Mouse (Mus musculus) CH12.LX (cell line): ENCODE measurements at regions not wholly inside any gene's neighbourhood (a gene's known extent, or its start where the extent isn't known, plus 50 kb on each side); places are given as distances from the start of the nearest gene placed in this dataset.

Experiments used
- DNase-seq: peaks from one replicate; pipeline ENCODE4 v3.0.0-alpha.2; 2013; ENCODE audit errors: extremely low read depth
- H3K27ac ChIP-seq: 2 replicates; pipeline ENCODE4 v1.5.1; 2012; ENCODE audit warnings: low read depth, mild to moderate bottlenecking, control low read depth, moderate library complexity; ENCODE audit not compliant: insufficient read depth
- H3K27me3 ChIP-seq: replicated peaks from 2 replicates; pipeline ENCODE3; 2012; ENCODE audit warnings: inconsistent platforms
- H3K36me3 ChIP-seq, 2 experiments: replicated peaks in 1 of 2; 2 replicates each; pipeline versions ENCODE3 to v1.6.1; 2012; ENCODE audit warnings: inconsistent platforms in 1 of 2, low read length in 1 of 2, mild to moderate bottlenecking in 1 of 2, mixed read lengths in 1 of 2, moderate library complexity in 1 of 2; ENCODE audit not compliant: control insufficient read depth in 1 of 2, insufficient read depth in 1 of 2
- H3K4me1 ChIP-seq, 2 experiments: 2 replicates each; pipeline ENCODE4 v1.6.1; 2012; ENCODE audit warnings: inconsistent platforms in 1 of 2, moderate library complexity in 1 of 2; ENCODE audit not compliant: insufficient read depth in 2 of 2, control insufficient read depth in 1 of 2
- H3K4me2 ChIP-seq: 2 replicates; pipeline ENCODE4 v1.6.1; 2012; ENCODE audit warnings: low read depth, mild to moderate bottlenecking, control low read depth; ENCODE audit not compliant: poor library complexity, insufficient read depth, severe bottlenecking
- H3K4me3 ChIP-seq, 3 experiments: fragments of 150-350 bp in 1 of 3; sonication (generic) in 1 of 3; replicated peaks in 1 of 3; 2 replicates each; pipeline versions ENCODE3 to v1.5.1; 2011 to 2012; ENCODE audit warnings: low read depth in 2 of 3, low read length in 2 of 3, mild to moderate bottlenecking in 2 of 3, moderate library complexity in 2 of 3, control low read depth in 1 of 3, improper control_type of control experiment in 1 of 3, inconsistent platforms in 1 of 3, mixed read lengths in 1 of 3; ENCODE audit not compliant: poor library complexity in 1 of 3
- H3K79me2 ChIP-seq: replicated peaks from 2 replicates; pipeline ENCODE4 v1.6.1; 2012; ENCODE audit warnings: mild to moderate bottlenecking, moderate library complexity; ENCODE audit not compliant: control insufficient read depth, poor library complexity, insufficient read depth, severe bottlenecking; ENCODE audit errors: extremely low read depth
- H3K9ac ChIP-seq: 2 replicates; pipeline ENCODE4 v1.6.1; 2012; ENCODE audit warnings: low read depth, mild to moderate bottlenecking, control low read depth, moderate library complexity; ENCODE audit not compliant: insufficient read depth
- H3K9me3 ChIP-seq: replicated peaks from 2 replicates; pipeline ENCODE3; 2012; ENCODE audit warnings: low read length, inconsistent platforms, mixed read lengths
- CHD1 ChIP-seq: IDR thresholded peaks from 2 replicates; pipeline ENCODE4 v1.6.1; 2012; ENCODE audit warnings: low read depth, low read length, improper control_type of control experiment, inconsistent platforms
- CHD2 ChIP-seq: IDR thresholded peaks from 2 replicates; pipeline ENCODE4 v1.6.1; 2011; ENCODE audit warnings: low read length, improper control_type of control experiment
- CTCF ChIP-seq, 2 experiments: IDR thresholded peaks in 1 of 2; conservative IDR thresholded peaks in 1 of 2; 2 replicates each; pipeline ENCODE4 v1.5.1; 2011 to 2012; ENCODE audit warnings: low read depth in 2 of 2, low read length in 2 of 2, improper control_type of control experiment in 1 of 2, inconsistent platforms in 1 of 2, mild to moderate bottlenecking in 1 of 2, moderate library complexity in 1 of 2
- E2F4 ChIP-seq: IDR thresholded peaks from 2 replicates; pipeline ENCODE4 v1.6.1; 2011; ENCODE audit warnings: low read depth, low read length, improper control_type of control experiment; ENCODE audit not compliant: insufficient replicate concordance
- ELF1 ChIP-seq: IDR thresholded peaks from 2 replicates; pipeline ENCODE4 v1.6.1; 2014; ENCODE audit warnings: low read depth, mild to moderate bottlenecking, inconsistent platforms, low read length, improper control_type of control experiment
- EP300 ChIP-seq: IDR thresholded peaks from 2 replicates; pipeline ENCODE4 v1.6.1; 2011; ENCODE audit warnings: low read length, improper control_type of control experiment
- ETS1 ChIP-seq: conservative IDR thresholded peaks from 2 replicates; pipeline ENCODE4 v1.6.1; 2012; ENCODE audit warnings: low read depth, mild to moderate bottlenecking, inconsistent platforms, low read length, improper control_type of control experiment, moderate library complexity
- JUN ChIP-seq: IDR thresholded peaks from 2 replicates; pipeline ENCODE4 v1.6.1; 2011; ENCODE audit warnings: low read depth, mild to moderate bottlenecking, low read length, improper control_type of control experiment, moderate library complexity; ENCODE audit not compliant: insufficient read depth
- MEF2A ChIP-seq: IDR thresholded peaks from 2 replicates; pipeline ENCODE4 v1.6.1; 2014; ENCODE audit warnings: low read depth, mild to moderate bottlenecking, inconsistent platforms, low read length, improper control_type of control experiment, borderline replicate concordance
- MXI1 ChIP-seq: IDR thresholded peaks from 2 replicates; pipeline ENCODE4 v1.6.1; 2011; ENCODE audit warnings: mild to moderate bottlenecking, low read depth, low read length, improper control_type of control experiment
- PAX5 ChIP-seq: IDR thresholded peaks from 2 replicates; pipeline ENCODE4 v1.6.1; 2012; ENCODE audit warnings: low read length, inconsistent platforms, mixed read lengths
- RAD21 ChIP-seq: IDR thresholded peaks from 2 replicates; pipeline ENCODE4 v1.6.1; 2011; ENCODE audit warnings: low read depth, mild to moderate bottlenecking, low read length, improper control_type of control experiment, moderate library complexity
- RCOR1 ChIP-seq: conservative IDR thresholded peaks from 2 replicates; pipeline ENCODE4 v1.6.1; 2012; ENCODE audit warnings: low read depth, mild to moderate bottlenecking, inconsistent platforms, low read length, improper control_type of control experiment
- SIN3A ChIP-seq: IDR thresholded peaks from 2 replicates; pipeline ENCODE4 v1.6.1; 2012; ENCODE audit warnings: low read length, improper control_type of control experiment, inconsistent platforms
- SMC3 ChIP-seq: IDR thresholded peaks from 2 replicates; pipeline ENCODE4 v1.6.1; 2011; ENCODE audit warnings: low read depth, low read length, improper control_type of control experiment
- TBP ChIP-seq: conservative IDR thresholded peaks from 2 replicates; pipeline ENCODE4 v1.6.1; 2011; ENCODE audit warnings: low read depth, low read length, improper control_type of control experiment
- UBTF ChIP-seq: IDR thresholded peaks from 2 replicates; pipeline ENCODE4 v1.6.1; 2012; ENCODE audit warnings: low read depth, mild to moderate bottlenecking, inconsistent platforms, low read length, improper control_type of control experiment, moderate library complexity
- USF1 ChIP-seq: IDR thresholded peaks from 2 replicates; pipeline ENCODE4 v1.6.1; 2014; ENCODE audit warnings: low read depth, mild to moderate bottlenecking, inconsistent platforms, low read length, improper control_type of control experiment
- USF2 ChIP-seq: conservative IDR thresholded peaks from 2 replicates; pipeline ENCODE4 v1.6.1; 2011; ENCODE audit warnings: low read depth, low read length, improper control_type of control experiment
- ZC3H11A ChIP-seq: IDR thresholded peaks from 2 replicates; pipeline ENCODE4 v1.6.1; 2012; ENCODE audit warnings: low read depth, mild to moderate bottlenecking, inconsistent platforms, low read length, improper control_type of control experiment
- ZKSCAN1 ChIP-seq: IDR thresholded peaks from 2 replicates; pipeline ENCODE4 v1.6.1; 2012; ENCODE audit warnings: low read depth, inconsistent platforms, low read length, improper control_type of control experiment, borderline replicate concordance
- ZMIZ1 ChIP-seq: IDR thresholded peaks from 2 replicates; pipeline ENCODE4 v1.6.1; 2012; ENCODE audit warnings: low read depth, mild to moderate bottlenecking, inconsistent platforms, low read length, improper control_type of control experiment
- ZNF384 ChIP-seq: IDR thresholded peaks from 2 replicates; pipeline ENCODE4 v1.6.1; 2012; ENCODE audit warnings: low read depth, low read length, improper control_type of control experiment, inconsistent platforms
- dilution Hi-C: fragments of 300-500 bp; cut with MboI; formaldehyde crosslinking; loops from 2 replicates; pipeline ENCODE4 v1.14.3; 2020; ENCODE audit warnings: low sequenced_read_pairs; ENCODE audit not compliant: extremely low pct_unique_long_range_greater_than_20kb, extremely low pct_ligation_motif_present
- in situ Hi-C: fragments of 300-500 bp; cut with MboI; formaldehyde crosslinking; loops from 3 replicates; pipeline ENCODE4 v1.14.3; 2019; ENCODE audit warnings: low sequenced_read_pairs, low pct_ligation_motif_present, low pct_unique_long_range_greater_than_20kb, mixed read lengths

DNA sequence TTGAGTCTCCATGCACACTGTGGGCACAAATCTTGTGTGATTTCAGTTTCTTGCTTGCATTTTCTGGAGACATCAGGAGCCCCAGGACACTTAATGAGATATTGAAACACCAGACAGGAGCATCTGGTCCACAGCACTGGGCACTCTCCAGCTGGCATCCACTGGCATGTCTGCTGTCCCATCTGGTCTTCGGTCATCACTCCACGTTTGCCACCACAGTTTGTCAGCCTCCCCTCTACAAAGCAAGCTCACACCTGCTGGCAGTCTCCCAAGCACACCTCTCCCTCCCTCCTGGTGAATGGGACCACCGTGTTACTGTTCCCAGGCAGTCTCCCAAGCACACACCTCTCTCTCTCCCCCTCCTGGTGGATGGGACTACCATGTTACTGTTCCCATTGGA lies 228.8 kb downstream of the Barhl2 start:
- Histone ChIP-seq H3K4me2 (no peak overlapping the region), H3K36me3 (no peaks in the 10 kb centered on the region), H3K79me2 (no peaks in the 10 kb centered on the region), H3K27ac (no peak overlapping the region), H3K4me1 (no peaks in the 10 kb centered on the region), H3K9ac (no peak overlapping the region)
- no peak for DNase-seq
- dilution Hi-C loops: no loop called here
- in situ Hi-C loops: no loop called here
- no peak for TF ChIP-seq ETS1
- TF ChIP-seq TBP: no peak
- no peak for TF ChIP-seq USF1
- TF ChIP-seq SMC3: no peak
- no peak for TF ChIP-seq CHD2
- TF ChIP-seq CHD1: no peak
- TF ChIP-seq, all 38 proteins: peak for 0
- Histone ChIP-seq H3K27me3 (no peaks in the 10 kb centered on the region), H3K4me3 (no peak overlapping the region), H3K9me3 (no peaks in the 10 kb centered on the region)

- no peaks in the 10 kb centered on the region for H3K36me3 ChIP-seq
- H3K4me3 ChIP-seq: no peak overlapping the region
- in situ Hi-C loops (no loop called here), dilution Hi-C loops (no loop called here)
- H3K27me3 ChIP-seq: no peaks in the 10 kb centered on the region
- DNase-seq: no peak
- no peak for TF ChIP-seq JUN
- no peak for TF ChIP-seq EP300
- TF ChIP-seq ELF1: no peak
- no peak for TF ChIP-seq ZNF384
- TF ChIP-seq MEF2A: no peak
- TF ChIP-seq CHD1: no peak
- no peak for TF ChIP-seq SIN3A
- no peak for TF ChIP-seq UBTF
- TF ChIP-seq PAX5: no peak
- TF ChIP-seq E2F4: no peak
- H3K9ac ChIP-seq: no peak overlapping the region
- H3K4me2 ChIP-seq: no peak overlapping the region
- H3K79me2 ChIP-seq: no peaks in the 10 kb centered on the region
- H3K4me1 ChIP-seq: no peaks in the 10 kb centered on the region
- H3K9me3 ChIP-seq: no peaks in the 10 kb centered on the region
- H3K27ac ChIP-seq: no peak overlapping the region
Measured at GRCm38 (mm10) chr5:106224141-106224540, 233.8 kb downstream of the Barhl2 start.

- no peak overlapping the region for H3K27ac ChIP-seq
- dilution Hi-C loops: no loop called here
- TF ChIP-seq ZMIZ1 (no peak), MXI1 (no peak), SIN3A (no peak), USF2 (no peak), RCOR1 (no peak), CHD2 (no peak), SMC3 (no peak), ZKSCAN1 (no peak), CHD1 (no peak), UBTF (no peak), ETS1 (no peak), ZC3H11A (no peak), RAD21 (no peak), CTCF (conservative IDR thresholded peaks at IDR 0.05 in 1 of 2, IDR thresholded peaks at IDR 0.05 in 1 of 2; ENCODE audit: low read depth in 2 of 2, low read length in 2 of 2) (no peak)
- no peak overlapping the region for H3K4me3 ChIP-seq
- H3K4me2 ChIP-seq: no peak overlapping the region
- in situ Hi-C loops: no loop called here
- H3K79me2 ChIP-seq: no peaks in the 10 kb centered on the region
- H3K36me3 ChIP-seq: no peaks in the 10 kb centered on the region
- no peaks in the 10 kb centered on the region for H3K27me3 ChIP-seq
- no peaks in the 10 kb centered on the region for H3K4me1 ChIP-seq
- DNase-seq: no peak
- no peak overlapping the region for H3K9ac ChIP-seq
- H3K9me3 ChIP-seq: no peaks in the 10 kb centered on the region
Measured at GRCm38 (mm10) chr5:106209543-106209942, 248.4 kb downstream of the Barhl2 start.
